Comparison of ENCODE assay signal across 34 mouse cellular contexts in genomic region chr17:35100196-35100765, GRCm38 (mm10). TPM values are rescaled to one million over a fixed set of nuclear protein-coding genes. Genes with fewer than 3 reads are reported as not detected.
A peak's percentile ranks its signal among the peaks of the same experiment; 100 is the strongest.
DNase-seq lines count a peak whose midpoint lies in the region; ATAC-seq lines count a peak whose summit lies in the region.
"Had no signal": no experiment of that assay in that cellular context is flagged by ENCODE, and none has a peak within 500 bp of the region (broad histone marks: within the 10 kb centered on the region; RNA-seq: fewer than 3 reads in every experiment).

No protein-coding gene starts in this region.

- H3K4me2 ChIP-seq in heart, embryonic 13.5 days, result no peak overlapping the region
- no peak overlapping the region for H3K4me2 ChIP-seq in kidney, embryonic 16.5 days (replicated peaks; ENCODE audit: low read depth, low read length)
- H3K4me2 ChIP-seq: embryonic facial prominence, embryonic 15.5 days; heart, embryonic 15.5 days had no signal

- H3K27me3 ChIP-seq in heart, embryonic 13.5 days (replicated peaks), result no peaks in the 10 kb centered on the region
- no peaks in the 10 kb centered on the region for H3K27me3 ChIP-seq in kidney, embryonic 16.5 days (ENCODE audit: insufficient read depth, low read length)
- H3K27me3 ChIP-seq: embryonic facial prominence, embryonic 15.5 days; heart, embryonic 15.5 days had no signal

- H3K4me1 ChIP-seq in heart, embryonic 13.5 days, result peaks cover 21% of the 10 kb centered on the region
- H3K4me1 ChIP-seq in kidney, embryonic 16.5 days (ENCODE audit: insufficient read depth, low read length), result peaks cover 34% of the 10 kb centered on the region
- H3K4me1 ChIP-seq: embryonic facial prominence, embryonic 15.5 days; midbrain, embryonic 10.5 days had no signal

- 0 out of 2 replicates have a peak overlapping the region, but pooled peaks have one; percentile 19 for H3K9ac ChIP-seq in heart, embryonic 13.5 days
- no peak overlapping the region for H3K9ac ChIP-seq in kidney, embryonic 16.5 days (replicated peaks; ENCODE audit: low read length)
- H3K9ac ChIP-seq: embryonic facial prominence, embryonic 15.5 days; heart, embryonic 15.5 days had no signal

- 51% methylated on average over 10 of the region's 10 CpGs for WGBS in heart, embryonic 13.5 days
- 48% methylated on average over 10 of the region's 10 CpGs for WGBS in kidney, embryonic 16.5 days

- DNase-seq in heart, adult 18-20 months, result no peak
- DNase-seq in kidney, adult 8-10 months, result no peak
- DNase-seq in kidney, postnatal 10 days, result peak; percentile 61
- no peak for DNase-seq in gastrocnemius, adult 8-10 months (ENCODE audit: low spot score in 2 of 2)
- DNase-seq in ovary, adult 18-20 months (ENCODE audit: low spot score), result no peak
- DNase-seq: adrenal gland, postnatal 25 days; cerebellum, adult 8-10 months; gastrocnemius, postnatal 10 days; heart, postnatal 36 days; lung, adult 18-20 months; lung, postnatal 10 days; right cerebral cortex, adult 18-20 months; thymus, adult 2 months; thymus, postnatal 4 days had no signal

- no peaks in the 10 kb centered on the region for H3K9me3 ChIP-seq in heart, embryonic 13.5 days
- H3K9me3 ChIP-seq in kidney, embryonic 16.5 days (ENCODE audit: low read length), result no peaks in the 10 kb centered on the region
- H3K9me3 ChIP-seq: embryonic facial prominence, embryonic 15.5 days; heart, embryonic 15.5 days; midbrain, embryonic 10.5 days had no signal

- no peak overlapping the region for H3K27ac ChIP-seq in heart, embryonic 13.5 days (replicated peaks)
- H3K27ac ChIP-seq in kidney, embryonic 16.5 days (ENCODE audit: low read length), result peak overlapping the region; percentile 31; the same call in 1 of the 2 replicates
- H3K27ac ChIP-seq: embryonic facial prominence, embryonic 15.5 days; heart, embryonic 15.5 days; midbrain, embryonic 10.5 days had no signal

- no peak overlapping the region for H3K4me3 ChIP-seq in heart, embryonic 13.5 days
- H3K4me3 ChIP-seq in kidney, embryonic 16.5 days (ENCODE audit: low read length), result no peak overlapping the region
- H3K4me3 ChIP-seq: embryonic facial prominence, embryonic 15.5 days; heart, embryonic 15.5 days; midbrain, embryonic 10.5 days had no signal

- peaks cover 86% of the 10 kb centered on the region for H3K36me3 ChIP-seq in heart, embryonic 13.5 days
- H3K36me3 ChIP-seq in kidney, embryonic 16.5 days (ENCODE audit: insufficient read depth, low read length), result peaks cover 65% of the 10 kb centered on the region

- no peak for ATAC-seq in heart, embryonic 13.5 days (ENCODE audit: extremely low read depth, insufficient number of reproducible peaks, low FRiP score, low TSS enrichment)
- peak; percentile 40 for ATAC-seq in kidney, embryonic 16.5 days (ENCODE audit: low FRiP score, low TSS enrichment)
- ATAC-seq: CD4-positive, CD25-positive, alpha-beta regulatory T cell, adult 4 months; forebrain, embryonic 14.5 days had no signal

RNA-seq across cellular contexts. Expression of gene Ly6g5c, which starts 7.8 kb away (rescaled TPM):
- polyA plus RNA-seq in heart, embryonic 13.5 days (2015; fragmentation: Nextera tagmentation; extraction: Ambion mirVana), result not detected in 2 replicates
- total RNA-seq in heart, adult 18-20 months (2021), result not detected
- not detected in 2 replicates for polyA plus RNA-seq in kidney, embryonic 16.5 days (2015; fragmentation: Nextera tagmentation; extraction: Ambion mirVana)
- total RNA-seq in gastrocnemius, adult 8-10 months (2022), result not detected
- total RNA-seq: adrenal gland, postnatal 25 days; common myeloid progenitor, adult 5-6 weeks; gastrocnemius, postnatal 10 days; granulocyte monocyte progenitor cell, adult 5-6 weeks; heart, postnatal 36 days; layer of hippocampus, adult 18-20 months; layer of hippocampus, postnatal 25 days; left cerebral cortex, postnatal 10 days; liver, adult 2 months; midbrain, postnatal 0 days had no signal
- polyA plus RNA-seq: brain, embryonic 14.5 days; CD4-positive, CD25-positive, alpha-beta regulatory T cell, adult 4 months; embryonic facial prominence, embryonic 15.5 days; forebrain, embryonic 14.5 days; heart, embryonic 15.5 days; limb, embryonic 11.5 days; liver, adult 2 months; midbrain, embryonic 10.5 days; midbrain, postnatal 0 days; neural tube, embryonic 14.5 days; small intestine, adult 2 months; stomach, embryonic 16.5 days had no signal

RNA-seq across cellular contexts. Expression of gene Abhd16a, which starts 11.2 kb away (rescaled TPM):
- polyA plus RNA-seq in heart, embryonic 13.5 days (2015; fragmentation: Nextera tagmentation; extraction: Ambion mirVana), result 67.0 and 69.5 TPM in 2 replicates
- total RNA-seq in heart, adult 18-20 months (2021), result 10 to 100 TPM; 55.1 to 59.5 TPM
- polyA plus RNA-seq in kidney, embryonic 16.5 days (2015; fragmentation: Nextera tagmentation; extraction: Ambion mirVana), result 115 and 118 TPM in 2 replicates
- 100 to 1,000 TPM in 1 of 4 experiments, 10 to 100 TPM in 3; 84.1 to 107 (median 92.9) TPM for total RNA-seq in gastrocnemius, adult 8-10 months (2022)

RNA-seq across cellular contexts. Expression of gene Ly6g6f, which starts 14.9 kb away (rescaled TPM):
- 0.73 and 1.0 TPM in 2 replicates for polyA plus RNA-seq in heart, embryonic 13.5 days (2015; fragmentation: Nextera tagmentation; extraction: Ambion mirVana)
- total RNA-seq in heart, adult 18-20 months (2021), result not detected
- polyA plus RNA-seq in kidney, embryonic 16.5 days (2015; fragmentation: Nextera tagmentation; extraction: Ambion mirVana), result 0.26 TPM in 1 of 2 replicates, not detected in the other
- not detected for total RNA-seq in gastrocnemius, adult 8-10 months (2022)
- total RNA-seq: adrenal gland, postnatal 25 days; common myeloid progenitor, adult 5-6 weeks; ES-E14; granulocyte monocyte progenitor cell, adult 5-6 weeks; heart, postnatal 36 days; layer of hippocampus, postnatal 25 days; left cerebral cortex, postnatal 10 days; liver, adult 2 months; midbrain, postnatal 0 days had no signal
- polyA plus RNA-seq: CD4-positive, CD25-positive, alpha-beta regulatory T cell, adult 4 months; midbrain, postnatal 0 days; neural tube, embryonic 14.5 days had no signal

RNA-seq across cellular contexts. Expression of gene Ly6g5b, which starts 14.9 kb away (rescaled TPM):
- polyA plus RNA-seq in heart, embryonic 13.5 days (2015; fragmentation: Nextera tagmentation; extraction: Ambion mirVana), result 0.40 and 0.80 TPM in 2 replicates
- total RNA-seq in heart, adult 18-20 months (2021), result not detected
- polyA plus RNA-seq in kidney, embryonic 16.5 days (2015; fragmentation: Nextera tagmentation; extraction: Ambion mirVana), result 0.89 and 1.5 TPM in 2 replicates
- total RNA-seq in gastrocnemius, adult 8-10 months (2022), result not detected
- total RNA-seq: common myeloid progenitor, adult 5-6 weeks; granulocyte monocyte progenitor cell, adult 5-6 weeks; heart, postnatal 36 days had no signal

RNA-seq across cellular contexts. Expression of gene Gpank1, which starts 21.0 kb away (rescaled TPM):
- 10.7 and 14.1 TPM in 2 replicates for polyA plus RNA-seq in heart, embryonic 13.5 days (2015; fragmentation: Nextera tagmentation; extraction: Ambion mirVana)
- 10 to 100 TPM in 1 of 2 experiments, 1 to 10 TPM in 1; 7.3 to 10.5 TPM for total RNA-seq in heart, adult 18-20 months (2021)
- polyA plus RNA-seq in kidney, embryonic 16.5 days (2015; fragmentation: Nextera tagmentation; extraction: Ambion mirVana), result 22.3 and 23.7 TPM in 2 replicates
- total RNA-seq in gastrocnemius, adult 8-10 months (2022), result 10 to 100 TPM in 1 of 4 experiments, 1 to 10 TPM in 3; 8.6 to 11.4 (median 9.3) TPM
